Mouse (Mus musculus): ENCODE data around the gene Wnt3. TPM values are rescaled to one million over a fixed set of nuclear protein-coding genes. Genes with fewer than 3 reads are reported as not detected.

Wnt3 gene
- polyA plus RNA-seq, 1 experiment from 2014 or later = 5.8 TPM

DNA sequence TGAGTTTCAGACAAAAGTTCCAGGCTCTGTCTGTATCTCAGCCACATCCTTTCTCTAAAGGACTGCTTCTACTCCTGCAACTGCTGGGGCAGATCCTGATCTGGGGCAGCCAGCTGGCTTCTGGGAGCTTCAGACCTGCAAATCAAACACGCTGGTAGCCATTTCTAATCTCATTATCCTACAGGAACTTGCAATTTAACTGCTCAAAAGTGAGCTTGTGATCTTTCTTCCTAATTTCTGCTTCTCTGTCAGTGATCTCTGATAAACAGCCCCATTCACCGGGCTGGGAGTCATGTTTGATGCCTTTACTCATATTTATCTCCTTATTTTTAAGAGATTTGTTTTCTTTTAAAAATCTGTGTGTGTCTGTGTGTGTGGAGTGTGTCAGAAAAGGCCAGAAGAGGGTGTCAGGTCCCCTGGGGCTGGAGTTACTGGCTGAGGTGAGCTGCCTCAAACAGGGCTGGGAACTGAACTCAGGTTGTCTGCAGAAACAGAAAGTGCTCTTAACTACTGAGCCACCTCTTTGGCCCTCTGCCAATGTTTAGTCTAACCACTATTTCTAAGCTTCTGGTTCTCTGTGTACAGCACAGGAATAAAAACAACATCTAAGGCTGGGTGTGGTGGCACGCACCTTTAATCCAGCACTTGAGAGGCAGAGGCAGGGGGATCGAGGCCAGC is 86.1 kb downstream of the Wnt3 start:
- peaks cover 47% of the 10 kb centered on the region for H3K36me3 ChIP-seq
- H3K27me3 ChIP-seq (ENCODE audit: low read depth, poor library complexity, severe bottlenecking) = no peaks in the 10 kb centered on the region
- H3K4me1 ChIP-seq = no peaks in the 10 kb centered on the region
- DNase-seq (ENCODE audit: low spot score) = no peak
- WGBS = 78% methylated on average over 4 of the region's 4 CpGs
- H3K27ac ChIP-seq = no peak overlapping the region
- H3K9me3 ChIP-seq (replicated peaks) = no peaks in the 10 kb centered on the region
- no peak overlapping the region for H3K4me3 ChIP-seq

DNA sequence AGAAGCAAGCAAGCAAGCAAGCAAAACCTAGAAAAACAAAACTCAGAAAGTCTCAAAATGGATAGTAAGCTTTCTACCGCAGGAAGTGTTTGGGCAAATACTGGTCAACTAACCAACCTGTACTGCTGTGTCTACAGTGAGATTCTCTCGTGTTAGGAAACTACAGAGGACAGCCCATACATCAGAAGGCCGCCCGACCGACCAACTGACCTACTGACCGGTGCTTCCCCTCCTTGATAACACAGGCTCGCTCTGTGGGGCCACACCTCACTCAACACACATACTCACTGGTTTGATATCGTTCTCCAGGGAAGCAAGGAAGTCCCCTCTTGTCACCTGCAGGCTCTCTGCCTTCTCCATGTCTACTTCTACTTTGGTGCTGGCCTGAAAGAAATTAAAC is 89.0 kb downstream of the Wnt3 start:
- Histone ChIP-seq H3K9me3 (replicated peaks) (no peaks in the 10 kb centered on the region), H3K4me1 (no peaks in the 10 kb centered on the region), H3K4me3 (no peak overlapping the region), H3K27ac (no peak overlapping the region), H3K36me3 (peaks cover 39% of the 10 kb centered on the region), H3K27me3 (ENCODE audit: low read depth, poor library complexity, severe bottlenecking) (no peaks in the 10 kb centered on the region)
- no peak for DNase-seq (ENCODE audit: low spot score)
- WGBS = 85% methylated on average over 8 of the region's 8 CpGs

DNA sequence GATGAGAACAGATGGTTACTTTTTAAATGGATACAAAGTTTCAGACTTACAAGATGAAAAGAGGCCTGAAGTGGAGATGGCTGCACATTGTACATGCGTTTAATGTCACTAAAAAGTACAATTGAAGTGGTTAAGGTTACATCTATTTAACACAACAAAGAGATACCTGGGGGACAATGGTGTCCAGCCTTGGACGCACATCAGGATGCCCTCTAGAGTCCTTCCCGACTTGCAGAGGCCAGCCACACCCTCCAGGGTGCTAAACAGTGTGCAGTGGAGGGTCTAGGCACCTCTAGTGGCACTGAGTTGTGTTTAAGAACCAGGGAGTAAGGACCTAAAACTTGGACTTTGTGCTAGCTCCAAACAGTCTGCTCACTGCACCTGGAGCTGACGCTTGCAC is 90.5 kb downstream of the Wnt3 start:
- Histone ChIP-seq H3K4me1 (0 out of 2 replicates have a peak, but pooled peaks cover 6% of the 10 kb centered on the region), H3K4me3 (no peak overlapping the region), H3K27ac (no peak overlapping the region), H3K36me3 (peaks cover 36% of the 10 kb centered on the region), H3K9me3 (replicated peaks) (no peaks in the 10 kb centered on the region), H3K27me3 (ENCODE audit: low read depth, poor library complexity, severe bottlenecking) (no peaks in the 10 kb centered on the region)
- 90% methylated on average over 4 of the region's 4 CpGs for WGBS
- no peak for DNase-seq (ENCODE audit: low spot score)

DNA sequence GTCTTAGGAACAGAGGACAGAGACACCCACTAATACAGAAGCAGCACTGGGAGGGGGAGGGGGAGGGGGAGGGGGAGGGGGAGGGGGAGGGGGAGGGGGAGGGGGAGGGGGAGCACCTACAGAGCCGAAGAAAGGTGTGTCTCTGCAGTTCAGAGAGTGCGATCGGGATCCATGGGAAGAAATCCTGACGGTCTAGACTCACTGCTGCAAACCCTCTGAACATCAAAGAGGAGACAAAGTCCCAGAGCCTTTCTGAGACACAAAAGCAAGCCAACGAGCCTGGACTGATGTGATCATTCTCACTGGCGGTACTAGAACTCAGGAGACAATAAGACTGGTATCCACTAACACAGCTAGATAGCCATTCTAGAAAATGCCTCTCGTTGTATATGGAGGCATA is 91.4 kb downstream of the Wnt3 start:
- Histone ChIP-seq H3K27me3 (ENCODE audit: low read depth, poor library complexity, severe bottlenecking) (no peaks in the 10 kb centered on the region), H3K4me3 (no peak overlapping the region), H3K27ac (no peak overlapping the region), H3K9me3 (replicated peaks) (no peaks in the 10 kb centered on the region), H3K36me3 (peaks cover 34% of the 10 kb centered on the region), H3K4me1 (0 out of 2 replicates have a peak, but pooled peaks cover 6% of the 10 kb centered on the region)
- no peak for DNase-seq (ENCODE audit: low spot score)
- 71% methylated on average over 7 of the region's 7 CpGs for WGBS

Other genes with a start within 250 kb of the Wnt3 start
- not detected in 2 replicates for gene Gm884, start 153.0 kb upstream of the Wnt3 start, polyA plus RNA-seq (2016; fragmentation: Nextera tagmentation; extraction: Ambion mirVana)
- gene Lyzl6, start 135.3 kb upstream of the Wnt3 start, polyA plus RNA-seq (2016; fragmentation: Nextera tagmentation; extraction: Ambion mirVana) = not detected in 2 replicates
- gene Rprml, start 124.6 kb upstream of the Wnt3 start, polyA plus RNA-seq (2016; fragmentation: Nextera tagmentation; extraction: Ambion mirVana) = 0.48 and 1.0 TPM in 2 replicates
- 94.5 and 108 TPM in 2 replicates for gene Gosr2, start 76.3 kb upstream of the Wnt3 start, polyA plus RNA-seq (2016; fragmentation: Nextera tagmentation; extraction: Ambion mirVana)
- gene Wnt9b, start 24.3 kb upstream of the Wnt3 start, polyA plus RNA-seq (2016; fragmentation: Nextera tagmentation; extraction: Ambion mirVana) = 1.1 and 1.2 TPM in 2 replicates
- gene Nsf, start 179.9 kb downstream of the Wnt3 start, polyA plus RNA-seq (2016; fragmentation: Nextera tagmentation; extraction: Ambion mirVana) = 49.4 and 56.1 TPM in 2 replicates
- 60.8 and 68.1 TPM in 2 replicates for gene Arf2, start 192.6 kb downstream of the Wnt3 start, polyA plus RNA-seq (2016; fragmentation: Nextera tagmentation; extraction: Ambion mirVana)

Measured in limb, embryonic 10.5 days (tissue).